Mouse (Mus musculus): ENCODE data around the gene Arf1. TPM values are rescaled to one million over a fixed set of nuclear protein-coding genes. Genes with fewer than 3 reads are reported as not detected.

The Arf1 gene
- total RNA-seq (2023): 232 TPM

DNA sequence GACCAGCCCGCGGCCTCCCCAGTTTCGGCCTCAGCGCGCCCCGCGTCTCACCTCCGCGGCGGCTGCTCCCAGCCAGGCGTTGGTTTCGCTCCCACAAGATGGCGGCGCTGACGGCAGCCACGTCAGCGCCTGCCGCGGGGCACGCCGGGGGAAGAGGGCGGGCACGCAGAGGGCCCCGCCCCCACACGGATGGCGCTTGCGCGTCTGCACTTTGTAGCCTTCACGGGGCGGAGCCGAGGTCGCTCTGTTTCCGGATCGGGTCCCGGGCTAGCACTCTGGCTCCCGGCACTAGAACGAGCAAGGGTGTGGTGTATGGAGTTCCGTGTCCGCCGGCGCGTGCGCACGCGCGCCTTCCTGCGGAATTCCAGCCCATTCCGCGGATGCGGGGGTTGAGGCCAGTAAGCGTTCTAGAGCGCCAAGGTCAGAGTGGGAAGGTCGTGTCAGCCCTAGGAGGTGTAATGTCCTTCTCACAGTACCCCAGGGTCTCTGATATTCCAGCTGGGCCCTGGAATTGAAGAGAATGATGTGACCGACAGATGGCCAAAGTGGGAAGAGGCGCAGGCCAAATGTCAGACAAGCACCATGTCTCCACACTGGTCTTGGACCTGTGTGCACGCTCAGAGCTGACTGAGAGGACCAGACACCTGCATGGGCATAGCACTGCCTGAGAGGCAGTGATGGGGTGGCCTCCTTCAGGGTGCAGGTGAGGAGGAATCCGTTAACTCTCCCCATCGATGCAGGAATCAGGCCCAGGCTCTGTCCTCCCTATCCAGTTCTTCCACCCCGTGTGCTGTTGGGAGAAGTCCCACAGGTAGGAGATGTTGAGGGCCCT is at the start of gene Arf1:
Arf1 (minus strand) TSS at position 149 of the 832 bp plus-strand sequence.

DNA sequence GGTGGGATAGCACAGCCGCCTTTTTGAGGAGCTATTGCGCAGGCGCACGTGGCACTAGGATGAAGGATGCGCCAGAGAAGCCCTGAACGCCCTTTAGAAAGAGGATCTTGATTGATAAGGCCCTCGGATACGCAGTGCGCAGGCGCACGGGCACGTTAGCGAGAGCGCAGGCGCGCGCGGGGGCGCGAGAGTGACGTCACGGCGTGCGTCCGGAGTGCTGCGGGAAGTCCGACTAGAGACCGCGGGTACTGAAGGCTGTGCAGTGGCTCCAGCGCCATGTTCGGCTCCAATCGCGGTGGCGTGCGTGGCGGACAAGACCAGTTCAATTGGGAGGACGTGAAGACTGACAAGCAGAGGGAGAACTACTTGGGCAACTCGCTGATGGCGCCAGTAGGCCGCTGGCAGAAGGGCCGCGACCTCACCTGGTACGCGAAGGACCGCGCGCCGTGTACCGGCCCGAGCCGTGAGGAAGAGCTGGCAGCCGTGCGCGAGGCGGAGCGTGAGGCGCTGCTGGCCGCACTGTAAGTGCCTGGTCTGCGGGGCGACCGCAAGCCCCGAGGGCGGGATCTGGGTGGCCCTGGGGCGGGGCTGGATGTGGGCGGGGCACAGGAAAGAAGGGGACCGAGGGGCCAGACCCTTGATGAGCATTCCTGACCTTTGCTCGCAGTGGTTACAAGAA is 19.8 kb downstream of the Arf1 start, which contains the start of gene 2310033P09Rik:
2310033P09Rik (plus strand) TSS at position 169 of the 679 bp plus-strand sequence.

GRCm38 (mm10) chr11:59202081-59202995 is 25.7 kb downstream of the Arf1 start, which contains the start of gene Mrpl55:
Mrpl55 (plus strand) TSS chr11:59202486.

DNA sequence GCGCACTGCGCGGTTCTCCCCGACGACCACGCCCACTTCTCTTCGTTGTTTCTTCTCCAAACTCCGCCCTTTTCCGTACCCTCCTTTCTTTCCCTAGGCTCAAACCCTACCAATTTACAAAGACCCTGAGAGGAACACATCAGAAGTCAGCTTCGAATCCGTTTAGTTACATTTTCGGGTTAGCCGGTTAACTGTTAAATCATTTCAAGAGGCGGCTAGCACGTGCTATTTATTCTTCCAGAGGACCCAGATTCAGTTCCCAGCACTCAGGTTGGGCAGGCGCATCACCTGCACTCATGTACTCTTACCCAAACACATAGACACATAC is 36.0 kb downstream of the Arf1 start, which contains the start of gene Guk1:
Guk1 (minus strand) TSS at position 154 of the 328 bp plus-strand sequence.

DNA sequence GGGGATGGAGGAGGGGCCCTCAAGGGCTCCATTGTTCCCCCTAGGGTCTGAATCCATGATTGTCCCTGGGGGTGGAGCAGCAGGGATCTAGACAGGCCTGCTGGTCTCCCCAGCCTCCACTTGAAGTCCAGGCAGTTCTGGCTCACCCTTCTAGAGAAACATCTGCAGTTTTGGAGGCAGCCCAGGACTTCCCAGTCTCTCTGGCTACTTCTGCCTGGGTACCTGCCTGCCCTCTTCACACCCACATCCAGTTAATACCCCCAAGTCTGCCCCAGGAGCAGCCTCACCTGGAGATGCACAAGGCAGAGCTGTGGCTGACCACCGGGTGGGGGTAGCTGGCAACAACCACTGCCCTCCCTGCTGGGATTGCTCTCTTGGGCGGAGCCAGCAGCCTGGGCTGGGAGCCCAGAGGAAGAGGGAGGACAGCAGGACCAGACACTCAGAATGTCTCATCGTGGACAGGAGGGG is 45.2 kb downstream of the Arf1 start, which contains the start of gene Gjc2:
Gjc2 (minus strand) TSS at position 350 of the 468 bp plus-strand sequence.

DNA sequence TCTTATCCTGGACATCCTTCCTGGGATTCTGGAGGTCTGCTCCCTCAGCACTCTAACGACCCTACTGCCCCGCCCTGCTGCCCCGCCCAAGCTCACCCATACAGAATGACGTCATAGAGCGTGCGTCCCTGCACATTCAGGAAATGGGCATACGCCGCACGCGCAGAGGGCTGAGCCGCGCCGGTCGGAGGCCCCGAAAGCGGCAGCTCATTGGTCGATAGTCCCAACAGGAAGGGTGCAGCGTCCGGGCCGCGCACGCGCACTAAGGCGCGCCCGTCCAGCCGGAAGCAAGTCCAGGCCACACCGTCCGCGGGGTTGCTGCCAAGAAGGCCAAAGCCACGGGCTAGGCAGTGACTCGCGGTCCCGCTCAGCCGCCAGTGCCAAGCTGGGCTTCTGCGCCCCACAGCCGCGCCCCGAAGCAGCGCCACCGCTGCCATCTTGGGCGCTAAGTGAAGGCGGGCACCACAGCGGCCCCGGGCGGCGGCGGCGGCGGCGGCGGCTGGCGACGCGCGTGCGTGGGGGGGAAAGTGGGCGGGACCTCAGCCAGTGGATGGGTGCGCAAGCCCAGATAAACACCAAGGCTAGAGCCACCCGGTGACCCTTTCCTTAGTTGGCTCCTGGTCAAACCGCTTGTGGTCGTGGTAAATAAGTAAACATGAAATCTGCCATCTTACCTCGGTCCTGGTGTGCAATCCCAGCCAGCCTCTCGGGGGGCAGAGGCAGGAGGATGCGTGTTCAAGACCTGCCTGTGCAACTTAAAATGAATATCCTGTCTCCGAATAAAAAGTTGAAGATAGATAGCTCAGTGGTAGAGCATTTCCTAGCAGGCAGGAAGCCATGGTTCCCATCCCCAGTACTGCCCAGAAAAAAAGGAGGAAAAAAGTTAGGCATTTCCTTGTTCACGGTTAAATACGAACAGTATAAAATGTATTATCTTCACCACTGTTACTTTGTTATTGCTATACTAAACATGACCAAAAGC is 64.5 kb downstream of the Arf1 start, which contains the start of gene Iba57:
Iba57 (minus strand) TSS at position 485 of the 982 bp plus-strand sequence.

Other genes with a start within 250 kb of the Arf1 start
- 0.24 TPM for gene Obscn, start 91.9 kb downstream of the Arf1 start, total RNA-seq (2023)
- gene Iba57, start 64.5 kb downstream of the Arf1 start, total RNA-seq (2023): 40.9 TPM
- gene Gjc2, start 45.1 kb downstream of the Arf1 start, total RNA-seq (2023): 0.44 TPM
- 36.6 TPM for gene Guk1, start 36.1 kb downstream of the Arf1 start, total RNA-seq (2023)
- gene Mrpl55, start 25.8 kb downstream of the Arf1 start, total RNA-seq (2023): 14.4 TPM
- gene 2310033P09Rik, start 19.9 kb downstream of the Arf1 start, total RNA-seq (2023): 35.3 TPM
- not detected for gene Wnt3a, start 62.5 kb upstream of the Arf1 start, total RNA-seq (2023)
- gene Wnt9a, start 78.7 kb upstream of the Arf1 start, total RNA-seq (2023): not detected
- gene Prss38, start 147.4 kb upstream of the Arf1 start, total RNA-seq (2023): not detected
- 9.5 TPM for gene Jmjd4, start 221.8 kb upstream of the Arf1 start, total RNA-seq (2023)
- 24.4 TPM for gene Snap47, start 222.9 kb upstream of the Arf1 start, total RNA-seq (2023)
- 2.9 TPM for gene Zfp867, start 244.2 kb upstream of the Arf1 start, total RNA-seq (2023)